Mouse (Mus musculus) testis, adult 2 months (tissue): Measurements from ENCODE around the gene Anapc11. TPM values are rescaled to one million over a fixed set of nuclear protein-coding genes. Genes with fewer than 3 reads are reported as not detected.

Source experiments
- H3K27ac ChIP-seq: fragments of 200-500 bp; 2 replicates; pipeline ENCODE4 v1.5.1; 2012; ENCODE audit warnings: low read depth, low read length; ENCODE audit not compliant: control insufficient read depth, insufficient read depth
- H3K27me3 ChIP-seq: fragments of 200-500 bp; 2 replicates; pipeline ENCODE4 v1.6.1; 2012; ENCODE audit warnings: mild to moderate bottlenecking, low read length, moderate library complexity; ENCODE audit not compliant: control insufficient read depth, insufficient read depth
- H3K36me3 ChIP-seq: fragments of 200-500 bp; 2 replicates; pipeline ENCODE4 v1.6.1; 2012; ENCODE audit warnings: mild to moderate bottlenecking, low read length; ENCODE audit not compliant: control insufficient read depth, insufficient read depth
- H3K4me1 ChIP-seq: fragments of 200-500 bp; 2 replicates; pipeline ENCODE4 v1.6.1; 2012; ENCODE audit warnings: low read length; ENCODE audit not compliant: control insufficient read depth, insufficient read depth
- H3K4me3 ChIP-seq: fragments of 200-500 bp; 2 replicates; pipeline ENCODE4 v1.5.1; 2012; ENCODE audit warnings: low read depth, mild to moderate bottlenecking, low read length, moderate library complexity, mixed read lengths; ENCODE audit not compliant: control insufficient read depth
- CTCF ChIP-seq: fragments of 200-500 bp; IDR thresholded peaks from 2 replicates; pipeline ENCODE4 v1.5.1; 2012; ENCODE audit warnings: low read depth, mild to moderate bottlenecking, inconsistent platforms, low read length, moderate library complexity; ENCODE audit not compliant: control insufficient read depth, insufficient read depth, insufficient replicate concordance
- POLR2A ChIP-seq: fragments of 200-500 bp; IDR thresholded peaks from 2 replicates; pipeline ENCODE4 v1.6.1; 2012; ENCODE audit warnings: low read depth, mild to moderate bottlenecking, inconsistent platforms, low read length, moderate library complexity; ENCODE audit not compliant: control insufficient read depth
- polyA plus RNA-seq: library from polyadenylated mRNA; depleted of rRNA; stranded (reverse); fragments of >200 nt; gene quantifications from 2 replicates; pipeline ENCODE4 v1.2.3, GENCODE M21; 2012

Gene Anapc11
- polyA plus RNA-seq, 1 experiment: 178 TPM

- H3K4me3 ChIP-seq: no peak overlapping the region
- H3K36me3 ChIP-seq: no peaks in the 10 kb centered on the region
Observed at GRCm38 (mm10) chr11:120626785-120627467, 28.7 kb downstream of the Anapc11 start.

GRCm38 (mm10) chr11:120627468-120628300 lies 29.5 kb downstream of the Anapc11 start:
- Histone ChIP-seq H3K4me3 (no peak overlapping the region), H3K27ac (no peak overlapping the region), H3K4me1 (peaks cover 15% of the 10 kb centered on the region), H3K27me3 (no peaks in the 10 kb centered on the region), H3K36me3 (no peaks in the 10 kb centered on the region)
- no peak for TF ChIP-seq POLR2A
- TF ChIP-seq CTCF: no peak

More at GRCm38 (mm10) chr11:120626785-120627467, 28.7 kb downstream of the Anapc11 start:
- H3K27ac ChIP-seq: no peak overlapping the region
- no peak for TF ChIP-seq CTCF
- no peak for TF ChIP-seq POLR2A
- peaks cover 8% of the 10 kb centered on the region for H3K4me1 ChIP-seq
- H3K27me3 ChIP-seq: no peaks in the 10 kb centered on the region

GRCm38 (mm10) chr11:120628601-120629340 lies 30.6 kb downstream of the Anapc11 start:
- Histone ChIP-seq H3K27me3 (no peaks in the 10 kb centered on the region), H3K4me1 (peaks cover 17% of the 10 kb centered on the region), H3K36me3 (no peaks in the 10 kb centered on the region), H3K27ac (no peak overlapping the region), H3K4me3 (no peak overlapping the region)
- no peak for TF ChIP-seq POLR2A
- no peak for TF ChIP-seq CTCF

- Histone ChIP-seq H3K4me3 (no peak overlapping the region), H3K27me3 (no peaks in the 10 kb centered on the region), H3K36me3 (no peaks in the 10 kb centered on the region), H3K27ac (peak overlapping the region; percentile 62), H3K4me1 (peaks cover 23% of the 10 kb centered on the region)
- TF ChIP-seq POLR2A (no peak), CTCF (no peak)
Observed at GRCm38 (mm10) chr11:120629341-120629730, 31.1 kb downstream of the Anapc11 start.

- H3K36me3 ChIP-seq: no peaks in the 10 kb centered on the region
- H3K4me3 ChIP-seq: no peak overlapping the region
- H3K27ac ChIP-seq: peak overlapping the region; percentile 62
- H3K4me1 ChIP-seq: peaks cover 24% of the 10 kb centered on the region
- H3K27me3 ChIP-seq: no peaks in the 10 kb centered on the region
- no peak for TF ChIP-seq CTCF
Observed at GRCm38 (mm10) chr11:120629911-120630310, 31.7 kb downstream of the Anapc11 start.

DNA sequence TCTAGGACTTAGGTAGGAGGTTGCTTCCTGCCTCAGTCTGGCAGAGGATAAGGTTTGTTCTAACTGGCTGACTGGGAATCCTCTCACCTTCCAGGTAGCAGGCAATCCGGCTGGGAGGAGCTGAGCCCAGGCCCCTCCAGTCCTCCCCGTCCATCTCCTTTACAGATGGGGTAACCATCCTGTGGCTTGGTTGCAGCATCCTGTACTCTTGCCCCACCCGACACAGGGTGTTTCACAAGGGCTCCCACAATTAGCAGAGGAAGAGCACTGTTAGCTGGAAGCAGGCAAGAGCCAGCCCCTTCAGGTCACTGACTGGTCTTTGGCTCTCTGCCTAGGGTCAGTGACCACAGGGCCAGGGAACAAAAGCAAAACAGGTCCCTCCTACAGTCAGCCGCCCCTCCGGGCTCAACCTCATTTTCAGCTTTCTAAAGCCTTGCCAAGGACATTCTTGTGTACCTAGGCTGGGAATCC lies 32.2 kb downstream of the Anapc11 start:
- TF ChIP-seq CTCF (no peak), POLR2A (no peak)
- Histone ChIP-seq H3K4me1 (peaks cover 20% of the 10 kb centered on the region), H3K4me3 (no peak overlapping the region)

More for the DNA sequence above, 32.2 kb downstream of the Anapc11 start:
- H3K36me3 ChIP-seq: no peaks in the 10 kb centered on the region
- no peaks in the 10 kb centered on the region for H3K27me3 ChIP-seq
- peak overlapping the region; percentile 39; the same call in 1 of the 2 replicates for H3K27ac ChIP-seq
